Mouse (Mus musculus) Muller cell, postnatal 12 days (primary cell): Measurements from ENCODE around the gene Gga2.

ENCODE experiments used
- DNase-seq: peaks from one replicate; pipeline ENCODE4 v3.0.0-alpha.2; 2015; ENCODE audit errors: inconsistent ontology term

Gga2 gene

GRCm38 (mm10) chr7:122012370-122012769, 8.7 kb downstream of the Gga2 start:
- DNase-seq = no peak

GRCm38 (mm10) chr7:122000396-122000795, 20.6 kb downstream of the Gga2 start:
- DNase-seq = no peak

- DNase-seq = no peak
Observed at GRCm38 (mm10) chr7:121995961-121996360, 25.1 kb downstream of the Gga2 start.

GRCm38 (mm10) chr7:121981307-121981871, 39.6 kb downstream of the Gga2 start, which contains the start of gene Cog7:
TSS of gene Cog7 (minus strand) at chr7:121981711.
- peak; percentile 87 for DNase-seq

- DNase-seq = peak; percentile 20
Observed at GRCm38 (mm10) chr7:121975031-121975430, 46.0 kb downstream of the Gga2 start.

GRCm38 (mm10) chr7:121971698-121972097, 49.3 kb downstream of the Gga2 start:
- no peak for DNase-seq

GRCm38 (mm10) chr7:121970250-121970649, 50.8 kb downstream of the Gga2 start:
- DNase-seq = no peak

- no peak for DNase-seq
Observed at GRCm38 (mm10) chr7:121968816-121969215, 52.2 kb downstream of the Gga2 start.

- no peak for DNase-seq
Observed at GRCm38 (mm10) chr7:121968242-121968641, 52.8 kb downstream of the Gga2 start.

- DNase-seq = no peak
Observed at GRCm38 (mm10) chr7:121966169-121966568, 54.9 kb downstream of the Gga2 start.

- peak; percentile 46 for DNase-seq
Observed at GRCm38 (mm10) chr7:121963883-121964398, 57.1 kb downstream of the Gga2 start.

GRCm38 (mm10) chr7:121962571-121962959, 58.5 kb downstream of the Gga2 start:
- DNase-seq = no peak

GRCm38 (mm10) chr7:121961913-121962570, 59.0 kb downstream of the Gga2 start:
- no peak for DNase-seq

- DNase-seq = no peak
Observed at GRCm38 (mm10) chr7:121955802-121956201, 65.2 kb downstream of the Gga2 start.

- no peak for DNase-seq
Observed at GRCm38 (mm10) chr7:121954891-121955669, 65.9 kb downstream of the Gga2 start.

- DNase-seq = no peak
Observed at GRCm38 (mm10) chr7:121947513-121947912, 73.5 kb downstream of the Gga2 start.

- no peak for DNase-seq
Observed at GRCm38 (mm10) chr7:121946196-121946595, 74.8 kb downstream of the Gga2 start.

GRCm38 (mm10) chr7:121942371-121942770, 78.7 kb downstream of the Gga2 start:
- no peak for DNase-seq

- DNase-seq = no peak
Observed at GRCm38 (mm10) chr7:121941640-121942039, 79.4 kb downstream of the Gga2 start.

- DNase-seq = no peak
Observed at GRCm38 (mm10) chr7:121941016-121941415, 80.0 kb downstream of the Gga2 start.

- DNase-seq = peak; percentile 12
Observed at GRCm38 (mm10) chr7:121939729-121940128, 81.3 kb downstream of the Gga2 start.

GRCm38 (mm10) chr7:121939244-121939643, 81.8 kb downstream of the Gga2 start:
- DNase-seq = no peak
